Mouse (Mus musculus) C2C12 (cell line): ENCODE results near the gene Capzb. TPM values are rescaled to one million over a fixed set of nuclear protein-coding genes. Genes with fewer than 3 reads are reported as not detected.

Experiments
- H3K27me3 ChIP-seq: one replicate; pipeline ENCODE4 v1.6.1; 2011; ENCODE audit not compliant: control insufficient read depth, insufficient read depth, insufficient read length
- H3K36me3 ChIP-seq: one replicate; pipeline ENCODE4 v1.6.1; 2011; ENCODE audit not compliant: control insufficient read depth, insufficient read depth
- H3K4me3 ChIP-seq: one replicate; pipeline ENCODE4 v1.5.1; 2011; ENCODE audit warnings: mild to moderate bottlenecking, control low read depth; ENCODE audit not compliant: poor library complexity, insufficient read depth, severe bottlenecking
- H3K79me2 ChIP-seq: one replicate; pipeline ENCODE4 v1.6.1; 2011; ENCODE audit not compliant: control insufficient read depth, insufficient read depth
- H3K79me3 ChIP-seq: one replicate; pipeline ENCODE4 v1.6.1; 2011; ENCODE audit warnings: low read depth, control low read depth
- H3ac ChIP-seq: one replicate; pipeline ENCODE3; 2011; ENCODE audit warnings: low read depth; ENCODE audit not compliant: control insufficient read depth, insufficient read length
- CEBPB ChIP-seq: IDR thresholded peaks from one replicate; pipeline ENCODE4 v1.6.1; 2011; ENCODE audit warnings: low read depth, mild to moderate bottlenecking, control low read depth, moderate library complexity
- CTCF ChIP-seq: IDR thresholded peaks from one replicate; pipeline ENCODE4 v1.5.1; 2011; ENCODE audit not compliant: control insufficient read depth, insufficient read depth, insufficient read length
- FOSL1 ChIP-seq: IDR thresholded peaks from one replicate; pipeline ENCODE4 v1.8.0; 2011; ENCODE audit warnings: mild to moderate bottlenecking, low read length; ENCODE audit not compliant: poor library complexity, insufficient read depth, severe bottlenecking
- MAX ChIP-seq: IDR thresholded peaks from one replicate; pipeline ENCODE4 v1.6.1; 2011; ENCODE audit warnings: mild to moderate bottlenecking, control low read depth
- MYOD1 ChIP-seq: IDR thresholded peaks from one replicate; pipeline ENCODE4 v1.6.1; 2011; ENCODE audit warnings: low read depth; ENCODE audit not compliant: control insufficient read depth, insufficient read length
- MYOG ChIP-seq: IDR thresholded peaks from one replicate; pipeline ENCODE4 v1.6.1; 2011; ENCODE audit not compliant: control insufficient read depth, insufficient read length; ENCODE audit errors: extremely low read depth
- USF1 ChIP-seq: IDR thresholded peaks from one replicate; pipeline ENCODE4 v1.6.1; 2011; ENCODE audit warnings: low read depth, mild to moderate bottlenecking, control low read depth, moderate library complexity
- polyA plus RNA-seq: library from polyadenylated mRNA; unstranded; fragments of >200 nt; fragmentation: generic; extraction: Trizol; gene quantifications from one replicate; pipeline ENCODE4 v1.2.1, GENCODE M21; 2012; ENCODE audit warnings: missing spikeins

Capzb gene
- polyA plus RNA-seq, 1 experiment: 362 TPM

GRCm38 (mm10) chr4:139245534-139245933 lies 52.8 kb downstream of the Capzb start:
- no peak for TF ChIP-seq FOSL1
- TF ChIP-seq USF1: no peak
- no peak for TF ChIP-seq MYOG
- TF ChIP-seq CEBPB: no peak
- no peak for TF ChIP-seq CTCF
- TF ChIP-seq MYOD1: no peak
- no peak for TF ChIP-seq MAX
- H3K36me3 ChIP-seq: peaks cover 24% of the 10 kb centered on the region
- H3K79me2 ChIP-seq: peaks cover 100% of the 10 kb centered on the region
- H3ac ChIP-seq: no peak overlapping the region
- H3K27me3 ChIP-seq: no peaks in the 10 kb centered on the region
- no peak overlapping the region for H3K4me3 ChIP-seq
- peaks cover 52% of the 10 kb centered on the region for H3K79me3 ChIP-seq

GRCm38 (mm10) chr4:139246130-139246877 lies 53.6 kb downstream of the Capzb start:
- TF ChIP-seq FOSL1 (no peak), MAX (no peak), CEBPB (no peak), CTCF (no peak), MYOD1 (no peak), MYOG (no peak), USF1 (no peak)
- H3K79me2 ChIP-seq: peaks cover 100% of the 10 kb centered on the region
- H3K36me3 ChIP-seq: peaks cover 16% of the 10 kb centered on the region
- no peaks in the 10 kb centered on the region for H3K27me3 ChIP-seq
- H3K4me3 ChIP-seq: no peak overlapping the region
- peaks cover 52% of the 10 kb centered on the region for H3K79me3 ChIP-seq
- no peak overlapping the region for H3ac ChIP-seq

GRCm38 (mm10) chr4:139247966-139248365 lies 55.3 kb downstream of the Capzb start:
- no peak for TF ChIP-seq CEBPB
- TF ChIP-seq USF1: no peak
- TF ChIP-seq FOSL1: no peak
- TF ChIP-seq MYOG: no peak
- TF ChIP-seq MYOD1: no peak
- peaks cover 100% of the 10 kb centered on the region for H3K79me2 ChIP-seq
- no peak overlapping the region for H3ac ChIP-seq
- H3K36me3 ChIP-seq: peaks cover 18% of the 10 kb centered on the region
- no peaks in the 10 kb centered on the region for H3K27me3 ChIP-seq
- no peak overlapping the region for H3K4me3 ChIP-seq
- peaks cover 55% of the 10 kb centered on the region for H3K79me3 ChIP-seq

DNA sequence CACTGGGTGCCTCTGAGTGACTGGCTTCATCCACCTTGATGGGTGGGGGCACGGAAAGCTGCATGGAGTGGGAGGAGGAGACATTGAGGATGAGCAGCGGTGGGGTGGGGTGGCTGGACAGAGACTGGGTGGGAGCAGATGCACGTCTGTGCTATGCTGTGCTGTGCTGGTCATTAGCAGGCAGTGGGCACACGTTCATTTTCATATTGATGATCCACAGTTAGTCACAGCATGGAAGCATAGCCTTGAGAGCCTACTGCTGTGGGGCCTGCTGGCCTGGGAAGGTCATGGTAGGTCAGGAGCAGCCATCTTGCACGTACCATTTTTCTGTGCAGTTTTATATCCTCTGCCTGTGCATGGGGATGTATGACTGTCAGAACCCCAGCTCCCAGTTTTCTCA lies 56.0 kb downstream of the Capzb start:
- Histone ChIP-seq H3K79me2 (peaks cover 100% of the 10 kb centered on the region), H3ac (no peak overlapping the region), H3K36me3 (peaks cover 18% of the 10 kb centered on the region), H3K4me3 (no peak overlapping the region), H3K79me3 (peaks cover 54% of the 10 kb centered on the region), H3K27me3 (no peaks in the 10 kb centered on the region)
- TF ChIP-seq CEBPB (no peak), USF1 (no peak), MYOG (no peak), MYOD1 (no peak), FOSL1 (no peak), MAX (no peak), CTCF (no peak)

DNA sequence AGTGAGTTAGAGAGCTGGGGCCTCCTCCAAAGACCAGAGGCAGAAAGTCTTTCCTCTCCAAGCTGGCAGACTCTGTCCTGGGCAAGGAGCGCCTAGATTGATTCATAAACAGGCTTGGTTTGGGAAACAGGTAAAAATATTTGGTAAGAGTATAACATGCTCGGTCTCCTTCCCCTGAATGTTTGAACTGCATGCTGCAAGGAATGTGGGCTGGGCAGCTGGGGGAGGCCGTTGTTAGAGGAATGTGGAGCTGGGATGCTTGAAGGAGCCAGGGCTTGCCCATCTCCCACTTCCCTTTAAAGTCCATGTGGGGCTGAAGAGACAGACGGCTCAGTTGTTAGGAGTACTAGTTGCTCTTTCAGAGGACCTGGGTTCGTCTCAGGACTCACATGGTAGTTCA lies 57.3 kb downstream of the Capzb start:
- H3ac ChIP-seq: no peak overlapping the region
- no peaks in the 10 kb centered on the region for H3K27me3 ChIP-seq
- peaks cover 18% of the 10 kb centered on the region for H3K36me3 ChIP-seq

GRCm38 (mm10) chr4:139250886-139251285 lies 58.2 kb downstream of the Capzb start:
- H3K79me3 ChIP-seq: peaks cover 51% of the 10 kb centered on the region
- H3K36me3 ChIP-seq: peaks cover 18% of the 10 kb centered on the region
- no peaks in the 10 kb centered on the region for H3K27me3 ChIP-seq
- H3ac ChIP-seq: no peak overlapping the region
- H3K79me2 ChIP-seq: peaks cover 99% of the 10 kb centered on the region
- H3K4me3 ChIP-seq: no peak overlapping the region
- TF ChIP-seq MYOG: no peak
- TF ChIP-seq CEBPB: no peak
- no peak for TF ChIP-seq FOSL1
- no peak for TF ChIP-seq MYOD1
- TF ChIP-seq USF1: no peak
- TF ChIP-seq MAX: no peak
- TF ChIP-seq CTCF: no peak

More for the DNA sequence above, 57.3 kb downstream of the Capzb start:
- Histone ChIP-seq H3K79me2 (peaks cover 99% of the 10 kb centered on the region), H3K79me3 (peaks cover 51% of the 10 kb centered on the region), H3K4me3 (no peak overlapping the region)
- TF ChIP-seq USF1: no peak
